Mouse (Mus musculus) B cell, adult 2 months (primary cell): ENCODE results near the gene Iqsec1.

Experiments used
- DNase-seq, 2 experiments: peaks; one replicate each; pipeline ENCODE4 v3.0.0; 2022

The Iqsec1 gene

DNA sequence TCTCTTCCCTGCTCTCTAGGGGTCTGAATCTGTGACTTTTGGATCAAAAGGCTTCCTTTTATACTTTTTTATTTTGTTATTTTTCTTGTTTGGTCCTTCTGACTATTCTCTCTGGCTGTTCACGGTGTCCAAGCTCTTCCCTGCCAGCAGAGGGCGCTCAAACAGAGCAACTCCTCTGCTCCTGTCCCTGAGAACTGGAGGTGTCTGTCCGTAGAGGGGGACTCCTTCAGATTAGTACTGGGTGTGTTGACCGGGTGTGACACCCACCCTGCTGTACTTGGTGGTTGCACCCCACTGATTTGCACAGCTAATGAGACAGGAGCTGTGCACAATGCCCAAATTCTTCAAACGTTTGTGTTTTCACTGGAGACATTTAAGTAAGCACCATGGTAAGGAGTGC, 381.3 kb downstream of the Iqsec1 start:
- peak; percentile 76 to 77 for DNase-seq

DNA sequence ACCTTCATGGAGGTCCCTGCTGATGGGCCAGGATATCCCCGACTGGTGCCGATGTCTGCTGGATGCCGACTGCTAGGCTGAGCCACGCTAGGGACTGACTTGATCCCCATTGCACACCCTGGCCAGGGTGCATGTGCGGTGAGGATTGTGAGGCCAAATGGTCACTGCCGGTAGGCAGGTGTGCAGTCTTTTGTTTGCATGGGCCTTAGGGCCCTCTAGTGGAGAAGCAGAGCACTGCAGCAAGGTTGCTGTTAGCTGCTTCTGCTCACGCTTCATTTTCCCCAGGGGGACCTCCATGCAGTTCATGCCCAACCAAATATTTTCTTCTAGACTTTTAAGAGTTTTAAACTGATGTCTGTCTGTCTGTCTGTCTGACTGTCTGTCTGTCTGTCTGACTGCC, 381.9 kb downstream of the Iqsec1 start:
- DNase-seq = peak; percentile 77 to 78
